Mouse (Mus musculus): Measurements from ENCODE around the gene Gnb1l.

Gnb1l gene

DNA sequence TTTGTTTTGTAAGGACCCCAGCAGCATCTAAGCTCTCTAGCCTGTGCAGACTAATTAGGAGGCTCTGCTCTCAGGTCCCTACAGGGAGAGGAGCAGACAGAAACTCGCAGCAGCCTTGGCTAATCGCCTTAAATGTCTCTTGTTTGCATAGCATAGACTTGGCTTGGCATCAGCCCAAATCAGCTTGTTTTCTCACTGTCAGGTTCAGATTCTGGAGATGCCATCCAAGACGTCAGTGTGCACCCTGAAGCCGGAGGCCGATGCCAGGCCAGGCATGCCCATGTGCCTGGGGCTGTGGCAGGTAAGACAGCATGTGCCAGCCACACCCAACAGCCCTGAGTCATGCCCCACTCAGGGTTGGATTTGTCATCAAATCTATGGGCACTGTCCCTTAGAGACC lies 49.4 kb downstream of the Gnb1l start:
- DNase-seq (ENCODE audit: low read depth, low spot score), result no peak

DNA sequence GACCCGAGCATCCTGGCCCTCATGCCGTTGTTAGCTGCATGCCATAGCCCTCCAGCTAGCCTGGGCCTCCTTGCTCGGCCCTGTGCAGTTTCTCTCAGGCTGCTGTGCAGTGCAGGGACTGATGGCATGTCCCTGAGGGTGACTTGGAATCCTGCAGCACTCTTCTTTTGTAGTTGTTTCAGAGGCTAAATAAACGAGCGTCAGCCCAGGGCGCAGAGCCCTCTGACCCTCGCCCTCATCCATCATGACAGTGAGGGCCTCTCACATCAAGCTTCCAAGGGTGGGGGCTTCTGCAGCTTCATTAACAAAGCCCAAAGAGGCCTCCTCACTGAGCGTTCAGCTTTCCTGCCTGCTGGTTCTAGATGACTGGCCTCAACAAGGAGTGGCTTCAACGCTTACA lies 53.1 kb downstream of the Gnb1l start:
- DNase-seq (ENCODE audit: low read depth, low spot score), result no peak

DNA sequence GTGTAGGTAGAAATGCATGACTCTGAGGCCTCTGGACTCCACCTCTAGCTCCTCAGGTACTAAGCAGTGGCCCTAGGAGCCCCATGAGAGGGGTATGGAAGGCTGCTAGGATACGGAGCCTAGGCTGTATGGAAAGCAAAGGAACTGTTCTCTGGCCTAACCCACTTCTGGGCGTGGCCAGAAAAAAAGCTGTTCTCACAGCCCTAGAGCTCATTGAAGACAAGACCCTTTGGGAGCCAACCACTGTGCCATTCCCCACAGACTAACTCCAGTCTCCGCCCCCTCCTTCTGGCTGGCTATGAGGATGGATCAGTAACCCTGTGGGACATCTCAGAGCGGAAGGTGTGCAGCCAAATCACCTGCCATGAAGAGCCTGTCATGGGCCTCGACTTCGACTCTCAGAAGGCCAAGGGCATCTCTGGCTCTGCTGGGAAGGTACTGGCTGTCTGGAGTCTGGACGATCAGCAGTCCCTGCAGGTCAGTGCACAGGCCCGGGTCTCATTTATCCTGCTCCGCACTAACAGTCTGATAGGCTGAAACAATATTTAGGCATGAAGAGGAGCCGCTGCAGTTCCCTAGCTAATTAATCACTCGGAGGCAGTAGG lies 53.7 kb downstream of the Gnb1l start:
- no peak for DNase-seq (ENCODE audit: low read depth, low spot score)

DNA sequence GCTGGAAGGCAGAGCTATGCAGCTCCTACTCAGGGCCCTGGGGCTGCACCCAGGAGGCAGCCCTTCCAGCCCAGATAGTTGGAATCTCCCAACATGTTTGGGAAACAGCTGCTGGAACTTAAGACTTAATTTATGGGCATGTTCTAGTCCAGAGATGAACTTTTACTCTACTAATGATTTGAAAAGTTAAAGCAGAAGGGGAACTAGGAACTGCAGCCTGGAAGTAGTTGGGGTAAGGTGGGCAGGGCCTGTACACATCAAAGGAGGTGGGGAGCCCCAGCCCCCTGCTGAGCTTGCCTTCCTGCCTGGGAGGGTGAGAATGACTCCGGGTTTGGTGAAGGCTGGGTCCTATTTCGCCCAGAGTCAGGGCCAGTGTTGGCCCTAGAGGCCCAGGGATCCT lies 56.2 kb downstream of the Gnb1l start:
- no peak for DNase-seq (ENCODE audit: low read depth, low spot score)

DNA sequence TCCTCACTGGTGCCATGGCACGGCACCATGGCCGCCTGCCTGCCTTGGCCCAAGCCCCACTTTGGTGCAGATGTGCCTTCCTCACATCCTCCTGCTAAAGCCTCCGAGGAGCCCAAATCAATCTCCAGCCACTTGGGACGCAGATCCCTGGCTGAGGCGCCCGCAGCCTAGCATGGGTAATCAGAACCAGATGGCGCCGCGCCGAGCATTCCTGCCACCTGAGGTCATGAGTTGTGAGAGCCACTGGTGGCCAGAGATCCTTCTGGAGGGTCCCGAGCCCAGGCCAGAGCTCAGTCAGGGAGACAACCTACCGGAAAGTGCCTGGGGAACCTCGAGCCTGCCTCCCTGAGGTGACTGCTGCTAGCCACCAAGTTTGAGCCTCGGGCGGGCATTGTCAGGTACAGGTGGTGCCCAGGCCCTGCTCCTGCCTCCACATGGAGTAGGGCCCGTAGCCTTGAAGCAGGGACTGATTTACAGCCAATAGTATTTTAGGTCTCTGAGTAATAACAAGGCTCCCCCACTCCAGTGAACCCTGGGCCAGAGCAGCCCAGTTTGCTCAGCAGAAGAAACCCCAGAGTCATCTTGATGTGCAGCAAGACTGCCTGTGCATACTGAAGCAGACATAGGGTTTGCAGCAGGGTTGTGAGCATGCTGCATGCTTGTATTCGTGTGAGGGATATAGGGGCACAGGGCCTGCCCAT lies 56.9 kb downstream of the Gnb1l start:
- DNase-seq (ENCODE audit: low read depth, low spot score), result no peak

DNA sequence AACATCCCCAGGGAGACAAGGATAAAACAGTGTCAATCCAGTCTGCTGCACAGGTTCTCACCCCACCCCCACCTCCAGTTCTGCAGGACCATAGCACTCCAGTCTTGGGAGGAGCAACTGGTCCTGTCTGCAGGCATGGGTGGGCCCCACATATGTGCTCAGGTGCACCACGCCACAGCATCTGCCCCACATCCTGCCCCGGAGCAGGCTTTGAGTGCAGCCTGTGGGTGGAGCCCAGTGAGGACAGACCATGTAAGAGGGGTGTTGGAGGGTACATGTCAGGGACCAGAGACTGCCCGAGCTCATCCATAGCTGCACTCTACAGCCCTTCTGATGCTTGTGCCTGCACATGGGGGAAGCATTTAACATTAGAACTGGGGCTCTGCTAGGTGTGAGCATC lies 57.9 kb downstream of the Gnb1l start:
- no peak for DNase-seq (ENCODE audit: low read depth, low spot score)

DNA sequence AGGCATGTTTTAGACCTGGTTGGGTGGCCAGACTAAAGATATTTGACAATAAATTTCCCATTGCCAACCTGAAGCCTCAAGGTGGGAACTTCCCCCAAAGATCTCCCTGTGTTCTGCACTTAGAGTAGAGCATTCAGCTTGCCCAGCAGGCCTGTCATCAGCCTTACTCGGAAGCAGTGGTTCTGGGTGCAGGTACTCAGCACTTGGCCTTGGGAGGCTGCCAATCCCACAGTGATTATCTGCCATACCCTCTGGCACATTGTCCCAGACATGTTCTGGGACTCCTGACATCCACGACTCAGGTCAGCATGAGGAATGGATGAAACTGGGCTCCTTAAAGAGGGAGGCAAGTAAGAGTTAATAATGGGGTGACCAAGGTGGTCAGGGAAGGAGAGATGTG lies 66.0 kb downstream of the Gnb1l start:
- DNase-seq (ENCODE audit: low read depth, low spot score), result no peak

DNA sequence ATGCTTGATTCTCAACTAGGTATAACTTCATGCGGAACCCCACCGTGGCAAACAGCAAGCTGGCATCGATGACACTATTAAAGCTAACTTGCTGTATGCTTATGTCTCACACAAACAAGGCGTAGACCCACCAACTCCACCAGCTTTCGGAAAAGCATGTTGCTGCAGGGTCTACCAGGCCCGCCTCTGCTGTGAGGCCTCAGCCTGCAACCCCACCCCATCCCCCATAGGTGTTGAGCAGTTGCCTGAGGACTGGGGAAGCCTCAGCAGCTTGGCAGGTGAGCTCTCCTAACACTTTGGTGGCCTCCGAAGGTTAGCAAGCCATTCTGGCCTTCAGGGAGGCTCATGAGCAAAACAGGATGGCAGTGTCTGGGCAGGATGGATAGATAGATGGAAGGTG lies 70.1 kb downstream of the Gnb1l start:
- no peak for DNase-seq (ENCODE audit: low read depth, low spot score)

DNA sequence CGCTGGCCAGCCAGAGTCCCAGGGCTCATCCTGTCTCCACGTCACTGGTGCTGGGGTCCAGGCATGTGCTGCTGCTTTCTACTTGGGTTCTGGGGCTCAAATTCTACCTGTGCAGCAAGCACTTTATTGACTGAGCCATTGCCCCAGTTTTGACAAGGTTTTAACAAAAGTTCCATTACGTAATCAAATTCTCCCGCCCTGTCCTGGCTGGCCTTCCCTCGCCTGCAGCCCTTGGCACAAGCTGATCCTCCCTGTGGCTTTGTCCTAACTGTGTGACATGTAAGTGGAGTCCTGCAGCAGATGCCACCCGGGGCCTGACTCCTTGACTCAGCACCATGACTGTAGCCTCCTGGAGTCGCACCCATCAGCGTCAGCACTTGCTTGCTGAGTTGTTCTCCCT lies 75.7 kb downstream of the Gnb1l start:
- DNase-seq (ENCODE audit: low read depth, low spot score), result no peak

DNA sequence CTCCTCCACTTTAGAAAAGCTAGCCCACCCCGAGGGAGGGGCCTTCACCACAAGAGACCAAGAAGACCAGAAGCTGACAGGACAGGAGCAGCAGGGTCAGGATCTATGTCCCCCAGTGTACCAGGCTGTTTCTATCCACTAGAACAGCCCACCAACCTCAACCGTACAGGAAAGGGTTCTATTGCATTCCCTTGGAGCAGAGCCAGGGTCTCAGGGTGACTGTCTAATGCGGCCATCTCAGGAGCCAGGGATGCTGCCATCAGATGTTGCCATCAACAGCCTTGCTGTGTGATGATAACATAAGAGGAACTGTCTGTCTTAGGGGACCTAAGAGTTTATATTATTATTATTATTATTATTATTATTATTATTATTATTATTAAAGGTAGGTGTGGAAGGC lies 78.6 kb downstream of the Gnb1l start:
- no peak for DNase-seq (ENCODE audit: low read depth, low spot score)

DNA sequence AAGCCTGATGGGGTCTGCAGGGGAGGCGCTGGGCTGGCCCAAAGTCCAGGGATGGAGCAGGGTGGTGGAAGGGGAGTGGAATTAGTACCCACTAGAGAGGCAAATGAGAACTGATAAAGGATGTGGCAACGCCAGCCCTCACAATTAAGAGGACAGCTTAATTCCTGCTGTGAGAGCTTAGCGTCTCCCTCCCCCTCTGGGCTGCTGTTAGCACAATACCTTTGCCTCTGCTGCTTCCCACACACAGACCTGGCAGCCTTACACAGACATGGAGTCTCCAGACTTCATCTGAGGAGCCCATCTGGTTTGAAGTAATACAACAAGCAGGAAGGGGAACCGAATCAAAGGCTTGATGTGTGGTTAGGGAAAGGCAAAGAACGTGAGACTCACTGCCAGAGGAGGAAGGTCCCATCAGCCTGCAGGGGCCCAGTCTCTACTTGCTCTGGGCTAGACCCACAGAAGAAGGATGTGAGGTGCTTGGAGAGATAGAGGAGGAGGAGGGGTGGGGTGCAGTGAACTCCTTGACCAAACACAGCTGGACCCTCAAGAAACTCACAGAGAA lies 79.2 kb downstream of the Gnb1l start:
- DNase-seq (ENCODE audit: low read depth, low spot score), result no peak

DNA sequence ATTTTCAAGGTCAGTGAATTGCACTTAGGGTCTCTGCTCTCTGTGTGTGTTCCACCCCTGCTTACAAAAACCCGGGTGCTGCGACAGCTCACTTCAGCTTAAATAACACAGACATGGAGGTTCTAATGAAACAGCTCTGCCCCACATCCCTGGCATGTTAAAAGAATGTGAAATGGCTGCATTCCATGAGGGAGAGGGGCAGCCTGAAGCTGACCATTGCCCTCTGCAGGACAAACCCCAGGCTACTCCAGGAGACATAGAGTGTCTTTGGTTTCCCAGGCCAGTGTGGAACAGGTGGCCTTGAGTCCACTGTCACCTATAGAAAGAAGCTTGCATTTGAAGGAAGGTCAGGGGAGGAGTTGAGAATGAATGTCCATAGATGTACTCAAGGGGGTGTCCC lies 81.9 kb downstream of the Gnb1l start:
- no peak for DNase-seq (ENCODE audit: low read depth, low spot score)

DNA sequence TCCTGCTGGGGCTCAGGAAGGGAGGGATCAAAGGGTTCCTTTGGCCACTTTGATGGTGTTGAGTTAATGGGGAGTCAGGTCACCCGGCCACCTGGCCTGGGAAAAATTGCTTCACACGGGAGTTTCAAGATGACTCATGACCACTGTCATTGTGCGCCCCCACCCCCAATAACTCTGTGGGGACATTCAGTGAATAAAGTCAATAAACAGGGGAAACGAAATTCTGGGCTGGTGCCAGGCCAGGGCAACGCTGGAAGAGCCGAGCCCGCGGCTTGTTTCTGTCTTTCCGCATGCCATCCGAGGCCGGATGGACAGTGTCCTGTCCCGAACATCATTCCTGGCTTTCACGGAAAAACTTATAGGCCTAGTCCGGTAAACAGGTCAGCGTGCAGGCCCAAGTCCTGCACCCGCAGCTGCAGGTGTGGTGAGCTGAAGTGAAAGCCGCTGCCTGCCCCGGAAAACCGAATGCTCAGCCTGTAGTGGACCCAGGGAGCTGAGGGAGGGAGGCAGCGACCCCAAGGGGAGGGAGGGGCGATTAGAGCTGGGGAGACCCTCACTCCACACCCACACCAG lies 82.6 kb downstream of the Gnb1l start:
- DNase-seq (ENCODE audit: low read depth, low spot score), result no peak

DNA sequence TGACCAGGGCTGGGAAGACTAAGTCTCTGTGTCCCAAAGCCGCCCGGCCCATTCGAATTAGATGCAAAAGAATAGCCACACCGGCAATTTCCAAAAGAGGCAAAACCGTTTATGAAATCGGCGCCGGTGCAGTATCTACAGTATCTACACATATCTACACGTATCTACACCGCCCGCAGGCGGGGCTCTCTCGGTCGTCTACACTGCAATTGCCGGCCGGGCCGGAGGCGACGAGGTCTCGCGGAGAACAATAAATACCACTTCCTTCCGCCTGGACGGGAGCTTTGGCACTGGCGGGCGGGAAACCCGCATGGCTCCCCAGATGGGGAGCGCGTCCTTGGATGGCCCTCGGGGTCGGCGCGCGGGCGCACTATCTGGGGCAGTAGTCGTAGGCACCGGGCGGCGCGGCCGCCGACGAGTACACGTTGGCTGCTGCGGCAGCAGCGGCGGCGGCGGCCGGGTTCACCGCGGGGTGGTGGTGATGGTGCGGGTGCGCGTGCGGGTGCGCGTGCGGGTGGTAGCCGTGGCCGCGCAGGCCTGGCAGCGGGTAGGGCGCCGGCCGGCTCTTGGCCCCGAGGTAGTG lies 83.2 kb downstream of the Gnb1l start:
- DNase-seq (ENCODE audit: low read depth, low spot score), result no peak

DNA sequence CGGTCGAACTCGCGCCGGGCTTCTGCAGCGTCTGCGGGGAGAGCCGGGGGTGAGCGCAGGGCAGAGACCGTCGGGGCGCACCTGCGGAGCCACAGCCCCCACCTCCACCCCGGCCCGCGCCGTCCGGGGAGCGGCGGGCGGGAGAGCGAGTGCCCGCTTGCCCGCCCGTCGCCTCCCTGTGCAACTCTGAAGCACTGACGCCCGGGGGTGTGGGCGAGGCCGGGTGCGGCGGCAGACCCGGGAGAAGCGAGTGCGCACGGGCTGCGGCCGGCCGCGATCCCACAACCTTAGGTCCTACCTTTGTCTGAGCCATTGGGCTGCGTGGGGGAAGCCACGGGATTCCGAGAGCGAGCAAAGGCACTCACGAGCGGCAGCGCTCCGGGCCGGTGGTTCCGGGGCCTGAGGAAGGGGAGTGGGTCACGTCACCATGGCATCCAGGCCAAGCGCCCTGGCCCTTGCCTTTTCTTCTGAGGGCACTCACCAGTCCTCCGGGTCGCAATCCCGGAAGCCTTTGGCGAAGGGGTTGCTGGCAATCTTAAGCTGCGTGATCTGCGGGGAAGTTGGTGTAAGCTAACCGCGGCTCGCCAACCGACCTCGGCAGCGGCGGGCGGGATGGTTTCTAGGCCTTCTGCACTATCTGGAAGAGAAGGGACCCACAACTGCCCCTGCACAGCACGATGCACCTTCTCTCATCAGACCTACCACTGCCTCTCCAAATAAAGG lies 84.1 kb downstream of the Gnb1l start:
- no peak for DNase-seq (ENCODE audit: low read depth, low spot score)

DNA sequence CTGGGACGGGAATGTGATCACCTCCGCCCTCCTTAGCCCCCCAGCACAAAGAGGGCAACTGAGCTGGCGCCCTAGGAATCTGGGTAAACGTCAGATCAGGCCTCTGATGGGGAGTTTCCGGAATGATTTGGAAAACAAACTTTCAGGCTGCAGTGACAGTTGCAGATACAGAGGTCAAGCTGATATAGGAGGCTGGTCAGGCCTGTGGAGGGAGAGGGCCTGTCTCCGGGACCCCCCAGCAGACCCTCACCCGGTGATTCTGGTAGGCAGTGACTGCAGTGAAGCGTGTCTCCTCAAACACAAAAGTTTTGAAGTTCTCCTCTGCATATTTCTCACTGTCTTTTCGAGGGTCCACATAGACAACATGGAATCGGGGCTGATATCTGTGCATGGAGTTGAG lies 84.7 kb downstream of the Gnb1l start:
- DNase-seq (ENCODE audit: low read depth, low spot score), result no peak

DNA sequence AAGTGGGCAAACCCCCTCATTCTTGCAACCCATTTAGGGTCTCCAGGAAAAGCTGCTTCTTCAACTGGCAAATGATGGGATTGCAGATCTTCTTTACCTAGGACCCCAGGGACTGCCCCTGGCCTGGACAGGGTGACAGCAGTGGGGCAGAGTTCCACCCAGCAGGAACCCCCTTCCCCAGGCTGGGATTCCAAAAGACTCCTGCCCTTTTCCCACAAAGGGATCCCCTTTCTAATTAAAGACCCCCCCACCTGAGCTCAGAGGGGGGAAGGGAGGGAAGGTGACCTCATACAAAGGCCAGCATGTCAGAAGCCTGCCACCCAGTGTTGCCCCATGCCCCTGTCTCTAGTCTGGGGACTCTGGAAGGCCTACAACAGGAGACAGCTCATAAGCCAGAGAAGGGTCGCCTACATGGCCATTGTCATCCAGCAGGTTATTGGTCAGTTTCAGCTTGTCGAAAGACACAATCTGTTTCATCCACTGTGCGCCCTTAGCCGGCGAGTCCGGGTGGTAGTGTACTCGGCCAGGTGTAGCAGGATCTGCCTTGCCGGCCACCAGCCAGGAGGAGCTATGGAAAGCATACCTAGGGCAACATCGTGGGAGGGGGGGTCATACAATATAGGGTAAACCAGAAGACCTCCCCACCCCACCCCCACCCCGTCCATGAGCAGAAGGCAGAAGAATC lies 85.3 kb downstream of the Gnb1l start:
- DNase-seq (ENCODE audit: low read depth, low spot score), result no peak

DNA sequence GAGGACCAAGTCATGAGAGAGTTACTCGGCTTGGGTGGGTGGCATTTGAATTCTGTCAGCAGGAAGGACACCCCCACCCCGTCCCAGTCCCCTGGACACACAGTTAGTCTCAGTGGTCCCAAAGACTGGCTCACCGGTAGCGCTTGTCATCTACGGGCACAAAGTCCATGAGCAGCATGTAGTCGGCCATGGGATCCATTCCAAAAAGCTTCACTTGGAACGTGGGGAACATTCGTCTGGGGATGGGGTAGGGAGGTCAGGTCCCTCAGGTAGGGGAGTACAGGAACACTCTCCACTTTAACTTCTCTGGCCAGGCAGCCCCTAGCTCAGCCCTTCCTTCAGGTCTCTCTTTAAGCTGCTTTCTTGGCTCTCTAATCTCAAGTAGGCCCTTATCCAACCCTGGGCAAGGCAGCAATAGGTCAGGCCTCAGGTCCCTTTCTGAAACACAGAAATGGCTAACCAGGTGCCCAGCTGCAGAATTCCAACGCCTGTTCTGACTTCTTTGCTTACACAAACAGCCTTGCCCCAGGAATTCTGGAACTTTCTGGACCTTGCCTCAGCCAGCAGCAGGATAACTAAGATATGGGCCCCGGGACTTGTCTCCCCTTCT lies 86.5 kb downstream of the Gnb1l start:
- no peak for DNase-seq (ENCODE audit: low read depth, low spot score)

DNA sequence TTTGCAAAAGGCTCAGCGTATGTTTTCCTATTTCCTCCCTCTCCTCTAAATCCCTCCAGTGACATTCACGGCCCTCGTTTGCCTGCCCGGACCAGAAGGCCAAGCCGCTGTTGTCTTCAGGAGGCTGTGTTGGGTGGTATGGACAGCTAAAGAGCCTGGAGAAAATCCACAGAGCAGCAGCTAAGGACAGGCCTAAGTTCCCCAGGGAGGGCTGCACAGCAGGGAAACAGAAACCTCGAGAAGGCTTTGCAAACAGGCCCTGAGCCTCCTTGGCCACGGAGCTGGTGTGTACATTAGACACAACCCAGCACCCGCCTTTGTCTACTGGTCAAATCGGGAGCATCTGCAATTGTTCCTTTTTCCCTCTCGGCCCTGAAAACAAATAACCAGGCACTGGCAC lies 87.2 kb downstream of the Gnb1l start:
- no peak for DNase-seq (ENCODE audit: low read depth, low spot score)

DNA sequence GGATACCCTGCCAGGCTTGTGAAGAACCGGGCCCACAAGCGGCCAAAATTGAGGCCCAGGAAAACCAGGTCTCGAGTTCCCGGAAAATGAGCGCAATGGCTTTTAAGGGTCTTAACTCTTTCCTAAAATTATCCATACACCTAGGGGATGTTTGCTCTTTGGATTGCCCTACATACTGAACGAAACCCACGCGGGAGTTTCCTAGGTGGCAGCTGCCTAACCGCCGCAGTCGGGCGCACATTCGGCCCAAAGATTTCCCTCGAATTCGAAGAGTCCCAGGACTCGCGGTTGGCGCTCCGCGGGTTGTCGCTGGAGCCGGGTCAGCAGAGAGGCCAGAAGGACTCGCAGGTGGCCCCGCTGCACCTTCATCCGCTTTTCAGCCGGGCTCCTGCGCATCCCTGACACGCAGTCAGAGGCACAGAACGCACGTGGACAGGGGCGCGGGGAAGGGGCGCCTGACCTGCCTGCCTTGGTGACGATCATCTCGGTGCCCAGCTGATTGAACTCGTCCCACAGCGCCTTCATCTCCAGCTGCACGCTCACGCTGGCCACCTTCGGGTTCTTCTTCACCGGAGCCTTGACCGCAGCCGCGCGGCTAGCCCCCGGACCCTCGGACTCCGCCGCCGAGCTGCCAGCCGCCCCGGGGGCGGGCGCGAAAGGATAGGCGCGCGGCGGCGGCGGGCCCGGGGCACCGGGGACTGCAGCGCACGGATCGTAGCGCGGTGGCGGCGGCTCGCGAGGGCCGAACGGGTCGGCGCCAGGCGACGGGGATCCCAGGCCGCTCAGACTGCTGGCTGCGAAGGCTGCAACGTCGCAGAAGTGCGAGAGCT lies 87.8 kb downstream of the Gnb1l start:
- DNase-seq (ENCODE audit: low read depth, low spot score), result no peak

Measured in CD4-positive, CD25-positive, alpha-beta regulatory T cell, adult 2 months (primary cell).